Mouse (Mus musculus): ENCODE data around the gene Scpep1. TPM values are rescaled to one million over a fixed set of nuclear protein-coding genes. Genes with fewer than 3 reads are reported as not detected.
A peak's percentile ranks its signal among the peaks of the same experiment; 100 is the strongest.

Gene Scpep1
- polyA plus RNA-seq, 1 experiment from 2014 or later = 80.8 TPM

DNA sequence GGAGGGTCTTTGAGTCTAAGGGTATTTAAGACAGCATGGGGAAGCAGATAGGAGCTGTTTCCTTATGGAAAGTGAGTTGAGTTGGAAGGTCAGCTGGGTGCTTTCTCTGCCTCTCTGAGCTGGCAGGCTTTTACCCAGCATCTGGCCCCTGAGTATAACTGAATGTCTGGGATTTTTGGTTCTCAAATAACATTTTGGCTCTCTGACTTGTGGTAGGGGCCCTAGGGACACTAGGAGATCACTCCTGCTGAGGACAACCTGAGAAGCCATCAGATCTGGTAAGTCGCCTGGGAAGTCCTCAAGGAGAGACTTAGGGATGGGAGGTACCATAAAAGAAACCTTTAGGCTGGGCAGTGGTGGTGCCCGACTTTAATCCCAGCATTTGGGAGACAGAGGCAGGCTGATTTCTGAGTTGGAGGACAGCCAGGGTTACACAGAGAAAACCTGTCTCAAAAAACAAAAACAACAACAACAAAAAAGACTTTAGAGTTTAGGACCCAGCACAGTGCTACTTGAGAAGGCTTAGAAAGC, 15.0 kb upstream of the Scpep1 start, which contains the start of gene Coil:
Coil (plus strand) TSS at position 51 of the 531 bp plus-strand sequence.
- Histone ChIP-seq H3K27me3 (no peaks in the 10 kb centered on the region), H3K36me3 (no peaks in the 10 kb centered on the region), H3K9ac (no peak within 1 kb of the TSS), H3K27ac (no peak within 1 kb of the TSS), H3K4me2 (replicated peaks) (no peak within 1 kb of the TSS), H3K4me1 (peaks cover 9% of the 10 kb centered on the region), H3K9me3 (no peaks in the 10 kb centered on the region), H3K4me3 (no peak within 1 kb of the TSS)
- 33% methylated on average over 2 of the region's 2 CpGs for WGBS
- ATAC-seq (ENCODE audit: low FRiP score, low read depth) = no peak

DNA sequence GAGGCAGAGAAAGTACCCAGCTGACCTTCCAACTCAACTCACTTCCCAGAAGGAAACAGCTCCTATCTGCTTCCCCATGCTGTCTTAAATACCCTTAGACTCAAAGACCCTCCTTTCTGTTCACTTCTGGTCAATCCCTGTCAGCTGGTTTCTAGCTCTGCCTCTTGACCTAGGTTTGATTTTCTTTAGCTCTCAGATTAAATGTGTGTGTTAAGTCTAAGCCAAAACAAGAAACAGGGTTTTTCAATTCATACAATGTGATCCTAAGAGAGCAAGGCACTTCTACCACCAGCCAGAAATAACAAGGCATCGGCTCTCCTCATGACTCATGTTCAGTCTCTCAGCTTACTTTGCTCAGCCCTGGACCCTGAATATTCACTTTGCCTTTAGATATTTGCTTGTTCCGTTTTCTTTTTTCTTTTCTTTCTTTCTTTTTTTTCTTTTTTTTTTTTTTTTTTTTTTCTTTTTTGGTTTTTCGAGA, 11.7 kb upstream of the Scpep1 start, which contains the start of gene Elobl:
Elobl (minus strand) TSS at position 51 of the 481 bp plus-strand sequence.
- no peak within 1 kb of the TSS for H3K9ac ChIP-seq
- H3K4me1 ChIP-seq = no peaks in the 10 kb centered on the region
- no peaks in the 10 kb centered on the region for H3K9me3 ChIP-seq

DNA sequence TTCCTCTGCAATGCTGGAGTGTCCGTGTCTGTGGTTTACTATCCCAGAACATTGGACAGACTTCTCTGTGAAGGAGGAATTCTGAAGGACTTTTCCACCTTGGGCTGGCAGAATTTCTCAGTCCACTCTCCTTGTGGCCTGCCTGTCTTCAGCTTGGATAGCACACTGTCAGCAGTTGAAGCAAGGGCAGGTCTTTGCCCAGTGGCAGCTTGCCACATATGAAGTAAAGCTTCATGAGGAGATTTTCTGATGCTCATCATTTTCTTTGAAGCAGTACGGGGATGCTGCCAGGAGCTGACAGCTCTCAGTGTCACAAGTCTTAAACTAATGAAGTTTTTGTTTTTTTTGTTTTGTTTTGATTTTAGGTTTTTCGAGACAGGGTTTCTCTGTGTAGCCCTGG, 3.6 kb upstream of the Scpep1 start:
- Histone ChIP-seq H3K4me3 (no peak overlapping the region), H3K4me1 (peaks cover 10% of the 10 kb centered on the region), H3K9me3 (no peaks in the 10 kb centered on the region), H3K27me3 (no peaks in the 10 kb centered on the region), H3K27ac (no peak overlapping the region), H3K9ac (no peak overlapping the region), H3K36me3 (no peaks in the 10 kb centered on the region), H3K4me2 (replicated peaks) (no peak overlapping the region)
- no peak for ATAC-seq (ENCODE audit: low FRiP score, low read depth)
- WGBS = 83% methylated on average over 3 of the region's 3 CpGs

More for the DNA sequence above, 11.7 kb upstream of the Scpep1 start, which contains the start of gene Elobl:
- no peak for ATAC-seq (ENCODE audit: low FRiP score, low read depth)
- Histone ChIP-seq H3K4me2 (replicated peaks) (no peak within 1 kb of the TSS), H3K27ac (no peak within 1 kb of the TSS), H3K36me3 (no peaks in the 10 kb centered on the region), H3K4me3 (no peak within 1 kb of the TSS), H3K27me3 (no peaks in the 10 kb centered on the region)
- WGBS = 87% methylated on average over 3 of the region's 3 CpGs

DNA sequence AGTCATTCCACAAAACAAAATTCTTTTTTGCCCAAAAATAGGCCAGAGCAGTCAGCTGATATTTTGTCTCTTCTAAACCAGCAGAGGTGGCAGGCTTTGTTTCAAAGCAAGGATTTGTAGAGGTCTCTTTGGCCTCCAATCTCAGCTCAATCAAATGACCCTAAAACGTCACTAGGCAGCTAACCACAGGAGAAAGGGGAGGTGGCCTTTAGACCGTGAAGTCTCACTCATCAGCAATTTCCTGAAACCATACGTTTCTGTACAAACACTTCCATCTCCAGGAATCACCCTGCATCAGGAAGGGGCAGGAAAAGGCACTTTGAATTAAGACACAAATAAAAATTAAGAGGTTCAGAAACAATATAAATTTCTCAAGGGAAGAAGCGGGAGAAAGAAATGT, 462 bp downstream of the Scpep1 start:
- peaks cover 14% of the 10 kb centered on the region for H3K4me1 ChIP-seq
- WGBS = 1% methylated on average over 4 of the region's 4 CpGs
- H3K36me3 ChIP-seq = peaks cover 16% of the 10 kb centered on the region
- H3K4me2 ChIP-seq (replicated peaks) = peak overlapping the region; percentile 67
- no peaks in the 10 kb centered on the region for H3K9me3 ChIP-seq
- peak overlapping the region; percentile 58 for H3K4me3 ChIP-seq
- H3K9ac ChIP-seq = peak overlapping the region; percentile 69
- no peak overlapping the region for H3K27ac ChIP-seq
- ATAC-seq (ENCODE audit: low FRiP score, low read depth) = 0 out of 2 replicates have a peak, but pooled peaks have one; percentile 41
- H3K27me3 ChIP-seq = no peaks in the 10 kb centered on the region

DNA sequence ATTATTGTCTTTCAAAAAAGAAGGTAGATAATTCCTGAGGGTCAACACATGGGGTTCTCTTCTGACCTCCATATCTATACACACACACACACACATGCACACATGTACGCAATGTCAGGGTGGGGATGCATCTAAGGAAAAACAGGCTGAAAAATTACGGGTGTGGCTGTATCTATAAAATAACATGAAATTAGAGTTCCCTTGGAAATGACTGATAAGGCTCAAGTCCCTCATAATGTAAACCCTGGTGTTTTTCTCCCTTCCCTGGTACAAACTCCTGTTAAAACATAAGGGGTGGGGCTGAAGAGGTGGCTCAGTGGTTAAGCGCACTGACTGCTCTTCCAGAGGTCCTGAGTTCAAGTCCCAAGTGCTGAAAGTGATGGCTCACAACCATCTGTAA, 1.7 kb downstream of the Scpep1 start:
- peak overlapping the region; percentile 67 for H3K4me2 ChIP-seq (replicated peaks)
- ATAC-seq (ENCODE audit: low FRiP score, low read depth) = no peak
- WGBS = 94% methylated on average over 3 of the region's 3 CpGs
- H3K9ac ChIP-seq = no peak overlapping the region
- peaks cover 14% of the 10 kb centered on the region for H3K4me1 ChIP-seq
- no peak overlapping the region for H3K4me3 ChIP-seq
- H3K27me3 ChIP-seq = no peaks in the 10 kb centered on the region
- no peak overlapping the region for H3K27ac ChIP-seq
- peaks cover 20% of the 10 kb centered on the region for H3K36me3 ChIP-seq
- no peaks in the 10 kb centered on the region for H3K9me3 ChIP-seq

DNA sequence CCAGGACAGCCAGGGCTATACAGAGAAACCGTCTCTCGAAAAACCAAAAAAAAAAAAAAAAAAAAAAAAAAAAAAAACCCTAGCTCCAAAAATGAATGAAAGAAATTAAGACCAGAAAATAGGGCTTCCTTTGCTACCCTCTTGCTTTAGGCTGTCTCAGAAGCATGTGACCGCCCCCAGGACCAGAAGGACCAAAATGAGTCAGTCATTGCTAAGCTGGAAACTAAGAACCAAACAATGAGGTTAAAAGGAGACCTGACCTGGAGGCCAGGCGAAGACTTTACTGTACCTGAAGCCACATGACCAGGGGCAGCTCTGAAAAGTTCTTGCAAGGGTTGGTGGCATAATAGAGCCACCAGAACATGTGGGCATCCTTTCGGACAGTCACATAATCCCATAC, 3.1 kb downstream of the Scpep1 start:
- H3K27me3 ChIP-seq = no peaks in the 10 kb centered on the region
- H3K4me2 ChIP-seq (replicated peaks) = no peak overlapping the region
- H3K36me3 ChIP-seq = peaks cover 20% of the 10 kb centered on the region
- WGBS = 93% methylated on average over 5 of the region's 5 CpGs
- H3K27ac ChIP-seq = no peak overlapping the region
- no peak overlapping the region for H3K4me3 ChIP-seq
- H3K4me1 ChIP-seq = peaks cover 14% of the 10 kb centered on the region
- no peak overlapping the region for H3K9ac ChIP-seq
- ATAC-seq (ENCODE audit: low FRiP score, low read depth) = no peak
- no peaks in the 10 kb centered on the region for H3K9me3 ChIP-seq

DNA sequence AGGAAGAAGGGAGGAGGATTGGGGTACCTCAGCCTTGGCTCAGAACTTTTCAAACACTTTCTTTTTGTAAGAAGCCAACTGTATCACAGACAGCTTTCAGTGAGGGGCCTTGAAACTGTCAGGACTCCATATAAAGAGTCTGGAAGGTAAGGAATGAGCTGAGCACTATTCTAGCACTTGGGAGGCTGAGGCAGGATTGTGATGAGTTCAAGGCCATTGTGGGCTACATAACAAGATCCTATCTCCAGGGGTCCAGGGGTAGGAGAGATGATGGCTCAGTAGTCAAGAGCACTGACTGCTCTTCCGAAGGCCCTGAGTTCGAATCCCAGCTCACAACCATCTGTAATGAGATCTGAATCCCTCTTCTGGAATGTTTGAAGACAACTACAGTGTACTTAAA, 3.7 kb downstream of the Scpep1 start:
- Histone ChIP-seq H3K27ac (no peak overlapping the region), H3K9ac (no peak overlapping the region), H3K4me2 (replicated peaks) (no peak overlapping the region), H3K36me3 (peaks cover 26% of the 10 kb centered on the region), H3K4me1 (peaks cover 14% of the 10 kb centered on the region), H3K27me3 (no peaks in the 10 kb centered on the region), H3K4me3 (no peak overlapping the region), H3K9me3 (no peaks in the 10 kb centered on the region)
- 89% methylated on average over 2 of the region's 2 CpGs for WGBS
- no peak for ATAC-seq (ENCODE audit: low FRiP score, low read depth)

DNA sequence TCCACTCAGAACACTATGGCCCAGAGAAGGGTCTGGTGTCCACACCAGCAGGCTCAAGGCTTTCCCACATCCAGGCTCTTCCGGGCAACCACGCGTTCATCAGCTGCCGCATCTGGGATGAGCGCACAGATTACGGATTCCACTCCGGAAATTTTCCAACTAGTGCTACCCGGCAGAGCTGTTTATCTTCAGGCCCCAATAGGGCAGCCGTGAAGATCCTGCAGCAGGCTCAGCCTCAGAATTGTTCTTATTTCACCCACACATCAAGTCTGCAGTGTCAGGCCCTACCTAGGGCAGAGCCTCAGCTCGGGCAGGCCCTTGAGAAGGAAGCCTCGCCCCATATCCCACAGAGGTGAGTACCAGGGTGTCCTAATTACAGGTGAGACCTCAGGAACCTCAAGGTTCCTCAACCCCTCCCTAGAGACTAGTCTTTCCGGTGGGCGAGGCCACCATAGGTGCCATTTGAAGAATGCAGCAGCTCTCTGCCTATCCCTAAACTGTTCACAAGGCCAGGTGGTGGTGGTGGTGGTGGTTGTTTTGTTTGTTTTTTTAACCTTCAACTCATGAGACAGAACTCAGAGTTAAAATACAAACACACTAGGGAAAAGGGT, 4.5 kb downstream of the Scpep1 start:
- peaks cover 14% of the 10 kb centered on the region for H3K4me1 ChIP-seq
- H3K36me3 ChIP-seq = peaks cover 32% of the 10 kb centered on the region
- H3K27me3 ChIP-seq = no peaks in the 10 kb centered on the region
- no peak overlapping the region for H3K4me2 ChIP-seq (replicated peaks)
- no peak for ATAC-seq (ENCODE audit: low FRiP score, low read depth)
- no peak overlapping the region for H3K27ac ChIP-seq
- H3K4me3 ChIP-seq = no peak overlapping the region
- H3K9ac ChIP-seq = no peak overlapping the region
- WGBS = 90% methylated on average over 13 of the region's 13 CpGs
- no peaks in the 10 kb centered on the region for H3K9me3 ChIP-seq

DNA sequence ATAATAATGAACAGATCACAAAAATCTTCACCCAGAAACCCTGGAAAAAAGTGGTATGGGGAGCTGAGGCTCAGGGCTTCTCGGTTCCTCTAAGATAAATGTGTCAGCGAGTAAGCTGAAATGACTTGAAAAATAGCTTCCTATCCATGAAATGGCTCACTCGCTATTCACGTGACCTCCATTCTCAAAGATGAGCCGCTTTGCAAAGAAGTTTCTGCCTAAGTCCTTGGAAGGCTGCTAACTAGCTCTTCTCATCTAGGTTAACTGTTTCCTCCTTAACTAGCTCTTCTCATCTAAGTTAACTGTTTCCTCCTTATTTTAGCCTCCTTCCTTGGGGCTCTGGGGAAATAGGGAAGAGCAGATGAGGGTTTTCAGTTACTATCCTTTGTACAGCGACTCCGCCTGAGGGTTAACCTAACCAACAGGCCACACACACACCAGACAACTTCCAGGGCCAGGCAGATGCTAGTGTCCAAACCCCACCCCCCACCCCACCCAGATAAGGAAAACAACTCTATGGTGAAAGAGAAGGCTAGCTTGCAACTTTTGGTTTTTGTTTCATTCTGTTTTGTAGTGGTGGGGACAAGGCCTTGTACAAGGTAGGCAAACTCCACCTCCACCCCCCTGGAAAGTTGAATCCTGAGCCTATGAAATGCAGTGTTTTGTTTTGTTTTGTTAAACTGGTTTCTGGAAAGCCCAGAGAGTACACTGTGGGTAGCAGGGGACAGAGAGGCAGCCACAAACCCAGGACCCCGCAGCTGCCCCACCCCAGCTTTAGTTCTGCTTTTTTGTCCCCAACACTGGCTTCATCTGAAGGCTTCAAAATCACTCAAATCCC, 5.2 kb downstream of the Scpep1 start:
- 86% methylated on average over 8 of the region's 8 CpGs for WGBS
- no peak for ATAC-seq (ENCODE audit: low FRiP score, low read depth)
- peaks cover 39% of the 10 kb centered on the region for H3K36me3 ChIP-seq
- no peak overlapping the region for H3K4me3 ChIP-seq
- no peak overlapping the region for H3K27ac ChIP-seq
- H3K4me2 ChIP-seq (replicated peaks) = no peak overlapping the region
- peaks cover 14% of the 10 kb centered on the region for H3K4me1 ChIP-seq
- no peak overlapping the region for H3K9ac ChIP-seq
- H3K27me3 ChIP-seq = no peaks in the 10 kb centered on the region
- no peaks in the 10 kb centered on the region for H3K9me3 ChIP-seq

DNA sequence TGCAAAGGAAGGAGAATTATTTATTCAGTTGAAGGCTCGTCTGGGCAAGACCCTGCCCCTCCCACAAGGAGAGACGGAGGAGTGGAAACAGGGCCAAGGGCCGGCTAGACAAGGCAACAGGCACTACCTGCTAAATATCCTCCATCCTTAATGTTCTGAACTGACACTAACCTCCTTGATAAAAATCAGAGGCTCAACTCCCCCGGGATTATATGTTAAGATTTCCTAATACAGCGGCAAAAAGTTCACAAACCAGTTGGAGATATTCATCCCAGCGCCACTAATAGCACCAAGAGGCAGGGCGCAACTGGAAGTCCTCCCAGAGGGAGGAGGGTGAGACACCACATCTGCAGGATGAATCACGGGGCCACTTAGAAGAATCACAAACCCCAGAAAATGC, 6.4 kb downstream of the Scpep1 start:
- peaks cover 50% of the 10 kb centered on the region for H3K36me3 ChIP-seq
- no peak for ATAC-seq (ENCODE audit: low FRiP score, low read depth)
- WGBS = 76% methylated on average over 8 of the region's 8 CpGs
- no peak overlapping the region for H3K9ac ChIP-seq
- H3K4me1 ChIP-seq = peaks cover 4% of the 10 kb centered on the region
- no peak overlapping the region for H3K4me2 ChIP-seq (replicated peaks)
- H3K27ac ChIP-seq = no peak overlapping the region
- no peak overlapping the region for H3K4me3 ChIP-seq
- no peaks in the 10 kb centered on the region for H3K27me3 ChIP-seq
- H3K9me3 ChIP-seq = no peaks in the 10 kb centered on the region

DNA sequence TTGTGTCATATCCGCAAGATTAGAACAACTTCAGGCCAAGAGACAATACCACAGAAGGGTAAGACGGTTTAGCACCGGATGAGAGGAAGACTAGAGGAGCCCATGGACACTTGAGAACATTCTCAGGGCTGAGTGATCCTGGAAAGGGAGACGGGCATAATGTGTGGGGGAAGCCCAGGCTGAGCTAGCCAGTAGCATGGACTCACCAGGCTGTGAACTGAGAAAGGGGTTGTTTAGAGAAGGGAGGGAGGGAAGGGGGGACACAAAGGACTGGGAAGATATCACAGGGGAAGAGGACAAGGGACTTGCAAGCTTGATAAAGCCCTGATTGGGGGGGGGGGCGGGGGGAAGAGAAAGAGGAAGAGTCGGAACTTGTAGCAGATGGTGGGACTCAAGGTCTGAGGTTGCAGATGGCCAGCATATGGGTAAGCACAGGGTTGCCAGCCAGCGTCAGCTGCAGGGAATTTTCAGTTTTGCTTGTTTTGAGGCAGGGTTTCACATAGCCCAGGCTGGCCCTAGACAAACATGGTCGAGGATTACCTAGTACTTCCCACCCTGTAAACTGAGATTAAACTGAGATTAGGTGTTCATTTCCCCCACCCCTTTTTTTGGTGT, 9.2 kb downstream of the Scpep1 start:
- H3K36me3 ChIP-seq = peaks cover 55% of the 10 kb centered on the region
- WGBS = 88% methylated on average over 7 of the region's 8 CpGs
- no peak for ATAC-seq (ENCODE audit: low FRiP score, low read depth)

DNA sequence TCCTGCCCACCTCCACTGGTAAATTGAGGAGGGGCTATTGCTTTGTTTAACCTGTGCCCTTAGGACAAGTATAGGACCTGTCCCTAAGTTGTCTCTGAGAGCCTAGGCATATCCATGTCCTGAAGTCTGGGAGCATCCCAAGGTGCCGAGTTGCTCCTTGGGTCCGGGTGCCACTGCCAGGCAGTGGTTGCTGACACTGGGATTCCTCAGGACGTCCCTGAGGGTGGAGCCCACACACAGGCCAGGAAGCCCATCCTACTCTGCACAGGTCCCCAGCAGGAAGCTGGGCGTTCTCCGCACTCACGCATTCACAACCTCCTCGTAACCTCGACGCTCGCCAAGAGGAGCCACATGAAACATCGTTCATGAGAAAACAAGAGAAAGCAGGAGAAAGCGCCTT, 13.8 kb downstream of the Scpep1 start:
- Histone ChIP-seq H3K27ac (no peak overlapping the region), H3K4me2 (replicated peaks) (no peak overlapping the region), H3K9ac (no peak overlapping the region), H3K4me3 (no peak overlapping the region), H3K4me1 (no peaks in the 10 kb centered on the region), H3K36me3 (peaks cover 63% of the 10 kb centered on the region), H3K9me3 (no peaks in the 10 kb centered on the region), H3K27me3 (no peaks in the 10 kb centered on the region)
- 75% methylated on average over 12 of the region's 12 CpGs for WGBS
- no peak for ATAC-seq (ENCODE audit: low FRiP score, low read depth)

More for the DNA sequence above, 9.2 kb downstream of the Scpep1 start:
- Histone ChIP-seq H3K9ac (no peak overlapping the region), H3K9me3 (no peaks in the 10 kb centered on the region), H3K4me2 (replicated peaks) (no peak overlapping the region), H3K27ac (no peak overlapping the region), H3K27me3 (no peaks in the 10 kb centered on the region), H3K4me3 (no peak overlapping the region), H3K4me1 (no peaks in the 10 kb centered on the region)

Data from limb, embryonic 13.5 days (tissue).